Mouse (Mus musculus): ENCODE results near the gene Spr. TPM values are rescaled to one million over a fixed set of nuclear protein-coding genes. Genes with fewer than 3 reads are reported as not detected.
A peak's percentile ranks its signal among the peaks of the same experiment; 100 is the strongest.
"Not testable (repeated sequence)": the region's sequence is repeated elsewhere in the genome, so short reads cannot be mapped to it uniquely, and the experiment has no call there.

Gene Spr
- polyA plus RNA-seq, 1 experiment from 2014 or later, result 61.1 TPM

- H3K27ac ChIP-seq (ENCODE audit: low read depth), result no peak overlapping the region
- no peaks in the 10 kb centered on the region for H3K9me3 ChIP-seq (ENCODE audit: low read length)
- no peaks in the 10 kb centered on the region for H3K36me3 ChIP-seq (replicated peaks; ENCODE audit: insufficient read depth, low read length)
- no peak overlapping the region for H3K4me3 ChIP-seq (ENCODE audit: low read depth, low read length)
- no peak overlapping the region for H3K9ac ChIP-seq (replicated peaks)
- 61% methylated on average over 11 of the region's 11 CpGs for WGBS (ENCODE audit: insufficient replicate concordance)
- TF ChIP-seq CTCF (IDR thresholded peaks at IDR 0.05; ENCODE audit: low read depth) (no peak), EP300 (IDR thresholded peaks at IDR 0.05; ENCODE audit: low read depth) (no peak)
- no peak overlapping the region for H3K4me2 ChIP-seq (ENCODE audit: low read depth, low read length)
- ATAC-seq, result no peak
- no peaks in the 10 kb centered on the region for H3K4me1 ChIP-seq (ENCODE audit: insufficient read depth)
- no peaks in the 10 kb centered on the region for H3K27me3 ChIP-seq (ENCODE audit: insufficient read depth, low read length)
- no peak for DNase-seq
Measured at GRCm38 (mm10) chr6:85165440-85165921, 27.9 kb upstream of the Spr start.

DNA sequence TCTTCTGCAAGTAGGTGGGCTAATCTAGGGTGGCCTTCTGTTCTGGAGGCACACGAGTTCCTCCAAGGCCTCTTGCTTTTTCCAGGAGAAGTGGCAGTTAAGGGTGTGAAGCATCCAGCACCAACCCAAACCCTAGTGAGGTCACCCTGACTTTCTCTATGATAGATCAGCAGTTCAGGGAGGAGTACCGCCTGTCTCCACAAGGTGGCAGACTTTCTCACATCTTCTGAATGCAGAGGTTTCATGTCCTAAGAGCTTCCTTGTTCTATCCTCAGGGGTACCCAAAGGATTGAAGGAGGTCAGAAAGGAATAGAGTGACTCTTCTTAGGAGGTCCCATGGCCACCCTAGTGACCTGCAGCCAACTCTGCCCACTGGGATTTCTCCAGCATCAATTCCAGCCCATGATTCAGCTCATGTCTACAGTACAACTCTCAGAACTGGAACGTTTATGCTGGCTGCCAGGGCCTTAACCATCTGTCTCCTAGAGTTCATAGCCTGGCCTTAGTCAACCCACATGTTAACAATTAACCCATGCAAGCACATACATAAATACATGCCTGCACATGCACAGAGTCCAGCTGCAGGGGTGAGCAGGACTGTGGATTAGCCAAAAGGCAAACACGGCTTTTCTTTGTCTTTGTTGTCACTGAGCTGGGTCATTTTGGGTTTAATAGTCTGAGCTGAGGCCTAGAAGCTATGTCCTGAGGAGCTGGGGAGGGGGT, 22.8 kb upstream of the Spr start:
- Histone ChIP-seq H3K4me2 (ENCODE audit: low read depth, low read length) (no peak overlapping the region), H3K4me3 (ENCODE audit: low read depth, low read length) (no peak overlapping the region), H3K36me3 (replicated peaks; ENCODE audit: insufficient read depth, low read length) (no peaks in the 10 kb centered on the region), H3K9me3 (ENCODE audit: low read length) (no peaks in the 10 kb centered on the region), H3K4me1 (ENCODE audit: insufficient read depth) (no peaks in the 10 kb centered on the region), H3K9ac (replicated peaks) (no peak overlapping the region), H3K27me3 (ENCODE audit: insufficient read depth, low read length) (no peaks in the 10 kb centered on the region), H3K27ac (ENCODE audit: low read depth) (no peak overlapping the region)
- peak; percentile 88 for ATAC-seq
- TF ChIP-seq CTCF (IDR thresholded peaks at IDR 0.05; ENCODE audit: low read depth) (peak; percentile 88), EP300 (IDR thresholded peaks at IDR 0.05; ENCODE audit: low read depth) (no peak)
- DNase-seq, result peak; percentile 76
- 32% methylated on average over 4 of the region's 4 CpGs for WGBS (ENCODE audit: insufficient replicate concordance)

- H3K4me2 ChIP-seq (ENCODE audit: low read depth, low read length); H3K4me1 ChIP-seq (ENCODE audit: insufficient read depth); H3K9me3 ChIP-seq (ENCODE audit: low read length); H3K27ac ChIP-seq (ENCODE audit: low read depth); H3K36me3 ChIP-seq (replicated peaks; ENCODE audit: insufficient read depth, low read length); H3K4me3 ChIP-seq (ENCODE audit: low read depth, low read length); H3K27me3 ChIP-seq (ENCODE audit: insufficient read depth, low read length); ATAC-seq; H3K9ac ChIP-seq (replicated peaks): not testable (repeated sequence)
- DNase-seq, result peak; percentile 50
- WGBS (ENCODE audit: insufficient replicate concordance), result 23% methylated on average over 6 of the region's 6 CpGs
- TF ChIP-seq CTCF (IDR thresholded peaks at IDR 0.05; ENCODE audit: low read depth), result peak; percentile 71
Measured at GRCm38 (mm10) chr6:85159092-85159760, 21.7 kb upstream of the Spr start.

- DNase-seq; H3K9ac ChIP-seq (replicated peaks); ATAC-seq: not testable (repeated sequence)
Measured at GRCm38 (mm10) chr6:85158040-85158804, 20.7 kb upstream of the Spr start.

GRCm38 (mm10) chr6:85156551-85156950, 19.0 kb upstream of the Spr start:
- H3K4me3 ChIP-seq (ENCODE audit: low read depth, low read length); ATAC-seq; H3K9ac ChIP-seq (replicated peaks); H3K4me1 ChIP-seq (ENCODE audit: insufficient read depth); H3K27ac ChIP-seq (ENCODE audit: low read depth); H3K36me3 ChIP-seq (replicated peaks; ENCODE audit: insufficient read depth, low read length); DNase-seq; H3K27me3 ChIP-seq (ENCODE audit: insufficient read depth, low read length); H3K9me3 ChIP-seq (ENCODE audit: low read length); H3K4me2 ChIP-seq (ENCODE audit: low read depth, low read length): not testable (repeated sequence)
- 63% methylated on average over 2 of the region's 2 CpGs for WGBS (ENCODE audit: insufficient replicate concordance)

More at GRCm38 (mm10) chr6:85158040-85158804, 20.7 kb upstream of the Spr start:
- peak; percentile 25; the same call in 1 of the 2 replicates for TF ChIP-seq CTCF (IDR thresholded peaks at IDR 0.05; ENCODE audit: low read depth)
- 64% methylated on average over 4 of the region's 4 CpGs for WGBS (ENCODE audit: insufficient replicate concordance)
- not testable (repeated sequence) for H3K36me3 ChIP-seq (replicated peaks; ENCODE audit: insufficient read depth, low read length); H3K4me2 ChIP-seq (ENCODE audit: low read depth, low read length); H3K27ac ChIP-seq (ENCODE audit: low read depth); H3K9me3 ChIP-seq (ENCODE audit: low read length); H3K4me1 ChIP-seq (ENCODE audit: insufficient read depth); H3K27me3 ChIP-seq (ENCODE audit: insufficient read depth, low read length); H3K4me3 ChIP-seq (ENCODE audit: low read depth, low read length)
